Mouse (Mus musculus): ENCODE results near the gene Slmap. TPM values are rescaled to one million over a fixed set of nuclear protein-coding genes. Genes with fewer than 3 reads are reported as not detected.
"Not testable (repeated sequence)": the region's sequence is repeated elsewhere in the genome, so short reads cannot be mapped to it uniquely, and the experiment has no call there.

Slmap gene
- total RNA-seq, 2 experiments from 2014 or later: 109 to 127 TPM

- intact Hi-C loops (cut with DNase I): no loop called here
- DNase-seq (ENCODE audit: low spot score in 2 of 2): no peak
These were observed 102.4 kb downstream of the Slmap start for GRCm38 (mm10) chr14:26432320-26432719.

DNA sequence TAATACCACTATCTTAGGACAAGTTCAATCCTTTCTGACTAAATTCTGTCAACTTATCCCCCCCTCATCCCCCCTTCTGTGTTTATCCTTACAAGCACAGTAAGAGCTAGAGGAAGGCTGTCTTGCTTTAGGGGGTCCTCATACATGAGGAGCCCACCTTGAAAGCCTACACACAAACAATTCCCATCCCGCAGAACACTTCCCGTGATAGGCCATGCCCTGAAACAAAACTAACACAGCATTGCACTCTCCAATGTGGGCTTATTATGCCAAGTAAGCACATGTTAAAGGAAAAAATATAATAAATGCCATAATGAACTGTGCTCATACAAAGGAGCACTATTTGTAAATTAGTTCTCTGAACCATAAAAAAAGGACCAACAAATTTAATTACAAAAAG lies 102.8 kb downstream of the Slmap start:
- intact Hi-C loops (cut with DNase I): no loop called here
- DNase-seq (ENCODE audit: low spot score in 2 of 2): no peak

DNA sequence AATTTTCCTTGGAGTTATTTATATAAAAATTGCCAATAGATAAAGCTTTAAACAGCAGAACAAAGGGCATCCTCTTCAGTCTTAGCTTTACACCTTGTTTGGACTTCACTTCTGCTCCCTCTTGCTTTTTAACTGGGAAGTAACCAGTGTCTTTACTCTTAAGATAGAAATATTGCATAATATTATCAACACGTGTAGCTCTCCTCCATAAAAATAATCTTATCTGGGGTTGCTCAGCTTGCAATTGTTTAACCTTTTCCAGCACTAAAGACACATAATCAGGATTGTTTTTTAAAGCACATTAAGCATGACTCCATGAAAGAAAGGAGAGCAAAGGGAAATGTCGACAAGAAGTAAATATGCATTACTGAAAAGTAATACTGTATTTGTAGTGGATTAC lies 114.5 kb downstream of the Slmap start:
- no peak for DNase-seq (ENCODE audit: low spot score in 2 of 2)
- intact Hi-C loops (cut with DNase I): no loop called here

DNA sequence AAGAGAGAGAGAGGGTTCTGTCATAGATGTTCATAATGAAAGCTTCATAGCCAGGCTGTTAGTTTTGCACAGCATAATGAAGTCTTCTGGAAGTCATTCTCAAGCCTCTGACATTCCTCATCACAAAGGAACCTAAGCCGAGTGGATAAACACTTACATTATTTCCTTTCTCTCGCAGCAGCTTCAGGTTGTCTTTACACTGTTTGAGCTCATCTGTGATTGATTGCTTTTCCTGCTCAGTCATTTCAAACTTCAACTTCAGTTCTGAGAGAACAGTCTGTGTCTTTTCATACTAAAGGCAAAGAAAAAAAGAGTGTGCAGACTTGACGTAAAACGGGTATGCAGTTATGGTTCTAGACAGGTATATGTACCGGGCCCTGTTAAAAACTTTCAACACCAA lies 116.8 kb downstream of the Slmap start:
- no peak for DNase-seq (ENCODE audit: low spot score in 2 of 2)
- intact Hi-C loops (cut with DNase I): no loop called here

DNA sequence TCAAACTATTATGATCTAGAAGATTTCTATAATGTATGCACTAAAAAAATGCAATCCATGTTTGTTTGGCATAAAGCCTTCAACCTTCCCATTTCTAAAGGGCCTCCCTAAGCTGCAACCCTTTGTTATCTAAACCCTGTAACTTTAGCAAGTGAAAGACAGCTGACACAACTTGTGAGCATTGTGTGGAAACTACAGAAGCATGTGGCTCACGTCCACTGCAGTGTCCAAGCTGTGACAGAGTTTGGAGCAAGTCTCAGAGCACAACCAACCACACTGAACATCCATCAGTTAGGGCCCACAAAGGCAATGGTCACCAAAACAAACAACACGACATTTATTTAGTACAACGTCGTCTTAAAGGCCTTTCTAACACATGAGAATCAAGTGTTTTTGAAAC lies 117.6 kb downstream of the Slmap start:
- no peak for DNase-seq (ENCODE audit: low spot score in 2 of 2)
- intact Hi-C loops (cut with DNase I): no loop called here

DNA sequence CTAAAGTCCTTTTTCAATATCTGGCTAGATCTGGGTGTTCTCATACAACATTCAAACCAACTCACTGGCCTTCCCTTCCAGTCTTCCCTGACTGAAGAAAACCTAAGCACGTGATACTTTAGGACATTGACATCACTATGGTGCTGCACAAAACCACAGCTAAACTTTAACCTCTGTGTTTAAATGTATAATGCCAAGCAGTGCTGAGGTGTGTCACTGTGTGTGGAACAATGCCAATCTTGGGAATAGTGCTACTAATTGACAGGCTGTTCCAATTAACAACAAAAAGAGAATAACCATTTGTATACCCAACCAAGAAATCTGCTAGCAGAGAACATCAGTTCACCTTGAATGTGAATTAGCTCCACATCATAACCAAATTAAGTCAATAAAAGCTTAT lies 121.2 kb downstream of the Slmap start:
- DNase-seq (ENCODE audit: low spot score in 2 of 2): no peak
- intact Hi-C loops (cut with DNase I): no loop called here

DNA sequence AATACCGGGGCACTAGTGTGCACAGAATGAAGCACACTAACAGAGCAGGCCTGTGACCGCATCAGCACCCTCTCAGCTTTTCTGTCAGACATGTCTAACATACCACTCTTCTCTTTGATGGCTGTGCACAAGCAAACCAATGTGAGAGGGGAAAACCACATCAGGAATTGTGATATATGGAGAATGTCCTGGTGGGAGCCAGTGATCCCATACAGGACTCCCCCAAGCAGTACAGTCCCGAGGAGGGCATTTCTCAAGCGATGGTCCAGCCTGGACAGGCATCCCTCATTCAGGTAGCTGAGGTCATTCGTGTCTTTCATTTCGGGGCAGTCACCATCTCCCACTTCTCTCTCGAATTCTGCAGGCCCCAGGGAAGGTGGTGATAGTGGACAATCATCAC lies 128.0 kb downstream of the Slmap start:
- DNase-seq (ENCODE audit: low spot score in 2 of 2): no peak
- intact Hi-C loops (cut with DNase I): no loop called here

DNA sequence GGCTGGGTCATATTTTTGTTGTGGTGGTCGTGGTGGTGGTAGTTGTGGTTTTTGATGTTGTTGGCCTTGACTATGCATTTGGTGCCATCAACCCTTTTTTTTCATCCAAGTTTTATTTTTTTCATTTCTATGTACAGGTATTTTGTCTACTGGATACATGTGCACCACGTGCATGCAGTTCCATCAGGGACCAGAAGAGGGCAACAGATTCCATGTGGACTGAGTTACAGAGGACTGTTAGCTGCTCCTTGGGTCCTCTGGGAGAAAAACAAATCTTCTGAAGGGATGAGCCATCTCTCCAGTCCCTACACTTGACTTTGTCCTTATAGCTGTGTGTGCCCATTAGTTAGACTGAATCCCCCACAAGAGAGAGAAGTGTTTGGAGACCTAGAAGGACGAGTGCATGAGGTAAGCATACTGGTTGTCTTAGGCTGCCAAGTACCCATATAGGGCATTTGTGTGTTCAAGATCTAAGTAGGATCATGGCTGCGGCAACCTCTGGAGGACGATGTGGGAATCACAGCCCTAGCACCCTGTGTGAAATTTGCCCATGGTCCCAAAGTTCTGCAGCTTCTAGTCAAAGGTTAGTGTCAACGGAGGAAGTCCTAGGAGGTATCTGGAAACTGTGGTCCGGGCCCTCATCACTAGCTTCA lies 136.1 kb downstream of the Slmap start:
- no peak for DNase-seq (ENCODE audit: low spot score in 2 of 2)
- intact Hi-C loops (cut with DNase I): no loop called here

- DNase-seq (ENCODE audit: low spot score in 2 of 2): no peak
- intact Hi-C loops (cut with DNase I): no loop called here
These were observed 142.9 kb downstream of the Slmap start for GRCm38 (mm10) chr14:26391866-26392265.

- DNase-seq (ENCODE audit: low spot score in 2 of 2); intact Hi-C loops (cut with DNase I): not testable (repeated sequence)
These were observed 145.8 kb downstream of the Slmap start for GRCm38 (mm10) chr14:26388961-26389360.

- intact Hi-C loops (cut with DNase I); DNase-seq (ENCODE audit: low spot score in 2 of 2): not testable (repeated sequence)
These were observed 147.7 kb downstream of the Slmap start for GRCm38 (mm10) chr14:26386999-26387398.

GRCm38 (mm10) chr14:26385659-26386058 lies 149.1 kb downstream of the Slmap start:
- intact Hi-C loops (cut with DNase I): loop anchor here (1.0 kb wide), 1 partner anchor 61 kb away; no protein-coding TSS in a partner anchor
- not testable (repeated sequence) for DNase-seq (ENCODE audit: low spot score in 2 of 2)

- DNase-seq (ENCODE audit: low spot score in 2 of 2): no peak
- intact Hi-C loops (cut with DNase I): no loop called here
These were observed 155.7 kb downstream of the Slmap start for GRCm38 (mm10) chr14:26379071-26379470.

DNA sequence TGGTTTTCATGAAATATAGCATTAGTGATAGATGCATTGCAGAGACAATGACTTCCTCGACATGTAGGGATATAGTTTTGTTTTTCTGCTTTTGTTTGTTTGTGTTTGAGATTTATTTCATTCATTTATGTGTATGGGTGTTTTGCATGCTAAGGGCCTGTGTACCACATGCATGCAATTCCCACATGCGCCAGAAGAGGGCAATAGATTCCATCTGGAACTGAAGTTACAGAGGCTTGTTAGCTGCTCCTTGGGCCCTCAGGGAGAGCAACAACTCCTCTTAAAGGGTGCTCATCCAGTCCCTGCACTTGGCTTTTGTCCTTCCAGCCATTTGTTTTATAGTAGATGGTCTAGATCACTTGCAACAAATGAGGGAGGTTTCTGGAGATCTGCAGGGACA lies 158.1 kb downstream of the Slmap start:
- intact Hi-C loops (cut with DNase I): loop anchor here (1.0 kb wide), 1 partner anchor 83 kb away; no protein-coding TSS in a partner anchor

More for the DNA sequence above, 158.1 kb downstream of the Slmap start:
- peak; percentile 49 to 59 for DNase-seq (ENCODE audit: low spot score in 2 of 2)

Other genes with a start within 250 kb of the Slmap start
- 10 to 100 TPM; 26.0 to 26.1 TPM for gene Dennd6a, start 38.9 kb upstream of the Slmap start, total RNA-seq (2021)
- gene Arf4, start 103.1 kb upstream of the Slmap start, total RNA-seq (2021): 100 to 1,000 TPM; 113 to 117 TPM
- 1 to 10 TPM; 8.1 to 9.0 TPM for gene Pde12, start 135.0 kb upstream of the Slmap start, total RNA-seq (2021)
- under 1 TPM; 0.07 to 0.14 TPM for gene Dnah12, start 158.3 kb upstream of the Slmap start, total RNA-seq (2021)